Mouse (Mus musculus): Measurements from ENCODE around the gene Zc3h10. TPM values are rescaled to one million over a fixed set of nuclear protein-coding genes. Genes with fewer than 3 reads are reported as not detected.
"Not testable (repeated sequence)": the region's sequence is repeated elsewhere in the genome, so short reads cannot be mapped to it uniquely, and the experiment has no call there.

Zc3h10 gene
- polyA plus RNA-seq, 1 experiment from 2014 or later = 9.5 TPM

DNA sequence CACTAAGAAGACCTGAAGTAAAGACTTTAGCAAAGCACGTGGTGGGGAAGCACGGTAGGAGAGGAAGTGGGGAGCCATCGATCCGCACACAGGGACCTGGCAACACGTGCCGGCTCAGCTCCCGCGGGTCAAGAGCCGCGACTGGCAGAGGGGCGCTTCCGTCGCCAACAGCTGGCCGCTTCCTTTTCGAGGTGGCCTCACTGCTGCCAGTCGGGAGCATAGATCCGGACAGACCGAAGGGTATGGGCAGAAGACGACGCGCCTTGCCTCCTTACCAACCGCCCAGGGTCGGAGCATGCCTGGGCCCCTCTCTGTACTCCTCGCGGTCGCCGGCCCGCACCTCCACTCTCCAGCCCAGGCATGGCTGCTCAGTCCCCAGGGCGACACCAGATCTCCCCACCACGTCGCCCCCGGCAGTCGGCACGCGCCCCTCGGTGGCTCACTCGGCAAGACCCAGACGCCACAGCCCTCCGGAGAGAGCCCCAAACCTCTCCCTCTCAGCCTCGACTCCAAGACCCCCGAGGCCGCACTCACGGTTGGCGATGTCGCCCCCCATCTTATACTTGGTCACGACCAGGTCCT is 17.7 kb upstream of the Zc3h10 start:
- Histone ChIP-seq H3K4me1 (ENCODE audit: control insufficient read depth, insufficient read depth, low read length) (peaks cover 15% of the 10 kb centered on the region), H3K4me3 (ENCODE audit: low read length) (peak overlapping the region; percentile 95), H3K27me3 (ENCODE audit: control insufficient read depth, insufficient read depth, low read length) (no peaks in the 10 kb centered on the region), H3K9ac (ENCODE audit: low read length) (peak overlapping the region; percentile 95), H3K27ac (ENCODE audit: low read length) (peak overlapping the region; percentile 91), H3K9me3 (replicated peaks; ENCODE audit: control insufficient read depth, low read length) (no peaks in the 10 kb centered on the region), H3K36me3 (ENCODE audit: control insufficient read depth, insufficient read depth) (peaks cover 22% of the 10 kb centered on the region), H3K4me2 (ENCODE audit: low read depth, low read length) (peak overlapping the region; percentile 92)
- under 1% methylated on average over 46 of the region's 46 CpGs for WGBS
- peak; percentile 18 for ATAC-seq (replicated peaks; ENCODE audit: extremely low read depth, insufficient read depth, low FRiP score)

DNA sequence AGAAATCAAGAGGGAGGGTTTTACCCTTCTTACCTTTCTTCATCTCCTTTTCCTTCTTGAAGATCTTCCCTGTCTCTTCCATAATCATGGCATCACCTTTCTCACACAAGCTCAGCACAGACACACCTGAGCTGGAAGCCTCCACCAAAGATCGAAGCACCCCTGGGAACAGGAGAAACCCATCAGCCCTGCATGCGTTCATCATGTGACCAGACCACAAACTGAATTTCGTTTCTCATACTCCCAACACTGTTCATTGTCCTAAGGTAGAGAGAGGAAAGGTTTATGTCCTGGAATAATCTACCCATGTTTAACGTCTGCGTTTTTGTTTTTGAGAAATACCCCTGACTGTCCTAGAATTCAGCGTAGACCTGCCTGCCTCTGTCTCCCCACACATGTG is 16.0 kb upstream of the Zc3h10 start:
- Histone ChIP-seq H3K4me3 (ENCODE audit: low read length) (no peak overlapping the region), H3K9me3 (replicated peaks; ENCODE audit: control insufficient read depth, low read length) (no peaks in the 10 kb centered on the region), H3K36me3 (ENCODE audit: control insufficient read depth, insufficient read depth) (peaks cover 37% of the 10 kb centered on the region), H3K27me3 (ENCODE audit: control insufficient read depth, insufficient read depth, low read length) (no peaks in the 10 kb centered on the region), H3K4me1 (ENCODE audit: control insufficient read depth, insufficient read depth, low read length) (peaks cover 15% of the 10 kb centered on the region), H3K9ac (ENCODE audit: low read length) (no peak overlapping the region), H3K27ac (ENCODE audit: low read length) (no peak overlapping the region), H3K4me2 (ENCODE audit: low read depth, low read length) (peak overlapping the region; percentile 36)
- ATAC-seq (replicated peaks; ENCODE audit: extremely low read depth, insufficient read depth, low FRiP score) = no peak
- 85% methylated on average over 6 of the region's 6 CpGs for WGBS

DNA sequence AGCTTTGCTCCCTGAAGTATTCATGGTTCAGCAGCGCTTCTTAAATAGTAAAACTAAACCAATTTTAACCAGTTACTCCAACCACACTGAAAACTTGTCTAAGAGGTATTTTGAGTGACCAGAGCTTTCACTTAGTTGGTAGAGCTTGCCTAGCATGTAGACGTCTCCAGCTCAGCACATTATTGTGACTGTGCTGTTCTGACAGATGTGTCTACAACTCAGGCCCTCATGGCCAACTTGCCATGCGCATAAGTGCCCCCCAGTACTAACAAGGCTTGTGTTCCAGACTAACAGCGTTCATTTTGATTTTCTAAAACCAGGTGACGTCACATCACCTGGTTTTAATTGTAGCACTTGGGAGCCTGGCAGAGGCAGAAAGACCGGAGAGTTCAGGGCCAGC is 9.4 kb upstream of the Zc3h10 start:
- Histone ChIP-seq H3K4me3 (ENCODE audit: low read length) (no peak overlapping the region), H3K9ac (ENCODE audit: low read length) (no peak overlapping the region), H3K4me1 (ENCODE audit: control insufficient read depth, insufficient read depth, low read length) (no peaks in the 10 kb centered on the region), H3K27ac (ENCODE audit: low read length) (no peak overlapping the region), H3K9me3 (replicated peaks; ENCODE audit: control insufficient read depth, low read length) (no peaks in the 10 kb centered on the region), H3K36me3 (ENCODE audit: control insufficient read depth, insufficient read depth) (peaks cover 40% of the 10 kb centered on the region), H3K27me3 (ENCODE audit: control insufficient read depth, insufficient read depth, low read length) (no peaks in the 10 kb centered on the region), H3K4me2 (ENCODE audit: low read depth, low read length) (no peak overlapping the region)
- 82% methylated on average over 6 of the region's 6 CpGs for WGBS
- no peak for ATAC-seq (replicated peaks; ENCODE audit: extremely low read depth, insufficient read depth, low FRiP score)

DNA sequence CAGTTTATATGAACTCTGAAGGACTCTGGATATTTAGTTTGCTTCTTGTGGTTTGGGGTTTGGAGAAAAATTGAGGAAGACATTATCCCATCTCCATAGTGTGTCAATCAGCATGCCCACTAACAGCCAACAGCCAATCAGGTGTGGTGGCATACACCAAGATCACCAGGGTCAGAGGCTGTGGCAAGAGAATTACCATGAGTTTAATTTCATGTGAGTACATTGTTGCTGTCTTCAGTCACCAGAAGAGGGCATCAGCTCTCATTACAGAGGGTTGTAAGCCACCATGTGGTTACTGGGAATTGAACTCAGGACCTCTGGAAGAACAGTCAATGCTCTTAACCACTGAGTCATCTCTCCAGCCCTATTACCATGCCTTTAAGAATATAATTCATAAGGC is 8.7 kb upstream of the Zc3h10 start:
- ATAC-seq (replicated peaks; ENCODE audit: extremely low read depth, insufficient read depth, low FRiP score) = no peak

DNA sequence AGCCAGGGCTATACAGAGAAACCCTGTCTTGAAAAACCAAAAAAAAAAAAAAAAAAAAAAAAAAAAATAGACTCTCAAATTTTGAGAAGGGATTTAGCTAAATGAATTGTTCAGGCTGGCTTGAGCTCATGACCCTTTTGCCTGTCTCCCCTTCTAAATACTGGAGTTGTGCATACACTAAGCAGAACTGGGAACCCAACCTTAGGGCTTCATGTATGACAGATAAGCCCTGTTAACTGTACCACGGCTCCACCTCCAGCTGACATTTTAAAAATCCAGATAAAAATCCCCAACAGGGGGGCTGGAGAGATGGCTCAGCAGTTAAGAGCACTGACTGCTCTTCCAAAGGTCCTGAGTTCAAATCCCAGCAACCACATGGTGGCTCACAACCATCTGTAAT is 8.0 kb upstream of the Zc3h10 start:
- H3K9ac ChIP-seq (ENCODE audit: low read length); H3K27ac ChIP-seq (ENCODE audit: low read length); H3K4me2 ChIP-seq (ENCODE audit: low read depth, low read length); H3K27me3 ChIP-seq (ENCODE audit: control insufficient read depth, insufficient read depth, low read length); H3K4me3 ChIP-seq (ENCODE audit: low read length); H3K4me1 ChIP-seq (ENCODE audit: control insufficient read depth, insufficient read depth, low read length); H3K9me3 ChIP-seq (replicated peaks; ENCODE audit: control insufficient read depth, low read length); ATAC-seq (replicated peaks; ENCODE audit: extremely low read depth, insufficient read depth, low FRiP score): not testable (repeated sequence)
- peaks cover 28% of the 10 kb centered on the region for H3K36me3 ChIP-seq (ENCODE audit: control insufficient read depth, insufficient read depth)
- 74% methylated on average over 1 of the region's 1 CpGs for WGBS

More for the DNA sequence above, 8.7 kb upstream of the Zc3h10 start:
- Histone ChIP-seq H3K4me1 (ENCODE audit: control insufficient read depth, insufficient read depth, low read length) (no peaks in the 10 kb centered on the region), H3K27ac (ENCODE audit: low read length) (no peak overlapping the region), H3K27me3 (ENCODE audit: control insufficient read depth, insufficient read depth, low read length) (no peaks in the 10 kb centered on the region), H3K9me3 (replicated peaks; ENCODE audit: control insufficient read depth, low read length) (no peaks in the 10 kb centered on the region), H3K4me2 (ENCODE audit: low read depth, low read length) (no peak overlapping the region), H3K9ac (ENCODE audit: low read length) (no peak overlapping the region), H3K36me3 (ENCODE audit: control insufficient read depth, insufficient read depth) (peaks cover 34% of the 10 kb centered on the region), H3K4me3 (ENCODE audit: low read length) (no peak overlapping the region)

DNA sequence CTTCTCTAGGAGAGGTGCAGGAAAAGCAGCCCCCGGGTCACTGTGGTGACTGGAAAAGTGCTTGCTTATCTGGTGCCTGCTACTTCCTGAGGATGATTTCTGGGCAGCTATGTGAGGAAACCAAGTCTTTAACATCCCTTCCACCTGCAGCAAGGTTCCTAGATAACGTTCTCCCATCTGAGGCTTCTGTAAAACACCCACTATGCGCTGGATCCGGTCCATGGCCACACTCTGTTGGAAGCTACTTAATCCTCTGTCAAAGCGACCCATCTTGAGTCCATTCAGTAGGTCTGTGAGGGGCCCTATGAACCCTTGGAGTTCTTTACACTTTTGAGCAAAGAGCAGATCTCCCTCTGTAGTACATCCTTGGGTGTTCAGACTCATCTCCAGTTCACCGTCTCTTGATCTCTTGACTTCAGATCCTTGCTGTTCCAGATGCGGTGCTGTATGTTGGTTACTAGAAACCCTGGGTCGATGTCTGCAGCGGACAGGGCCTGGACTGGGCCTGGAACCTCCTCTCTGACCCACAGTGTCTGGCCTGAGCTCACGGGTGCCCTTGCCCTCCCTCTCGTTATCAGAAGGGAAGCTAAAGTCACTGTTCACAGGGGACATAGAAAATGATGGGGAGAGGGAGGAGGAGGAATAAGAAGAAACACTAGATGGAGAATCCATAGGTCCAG is 2.7 kb upstream of the Zc3h10 start:
- 79% methylated on average over 11 of the region's 11 CpGs for WGBS
- not testable (repeated sequence) for H3K27ac ChIP-seq (ENCODE audit: low read length); H3K9me3 ChIP-seq (replicated peaks; ENCODE audit: control insufficient read depth, low read length); H3K36me3 ChIP-seq (ENCODE audit: control insufficient read depth, insufficient read depth); H3K9ac ChIP-seq (ENCODE audit: low read length); ATAC-seq (replicated peaks; ENCODE audit: extremely low read depth, insufficient read depth, low FRiP score); H3K27me3 ChIP-seq (ENCODE audit: control insufficient read depth, insufficient read depth, low read length); H3K4me2 ChIP-seq (ENCODE audit: low read depth, low read length); H3K4me3 ChIP-seq (ENCODE audit: low read length)
- peaks cover 11% of the 10 kb centered on the region for H3K4me1 ChIP-seq (ENCODE audit: control insufficient read depth, insufficient read depth, low read length)

DNA sequence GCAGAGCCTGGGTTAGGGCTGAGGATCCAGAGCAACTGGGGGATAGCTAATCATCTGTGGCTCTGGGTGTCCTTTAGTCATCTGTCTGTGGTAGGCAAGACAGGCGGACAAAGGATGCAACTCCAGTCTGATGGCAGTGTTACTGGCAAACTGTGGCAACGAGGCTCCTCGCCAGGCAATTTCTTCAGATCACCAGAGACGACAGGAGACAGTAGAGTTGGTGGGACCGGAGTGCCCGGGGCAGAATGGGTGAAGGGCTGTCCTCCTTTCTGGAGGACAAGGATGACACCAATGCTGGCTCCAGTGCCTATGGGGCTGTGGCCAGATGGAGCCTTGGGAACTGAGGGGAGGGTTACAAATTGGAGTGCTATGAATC is 2.1 kb upstream of the Zc3h10 start:
- 62% methylated on average over 6 of the region's 6 CpGs for WGBS
- 0 out of 2 replicates have a peak overlapping the region, but pooled peaks have one; percentile 35 for H3K27ac ChIP-seq (ENCODE audit: low read length)
- ATAC-seq (replicated peaks; ENCODE audit: extremely low read depth, insufficient read depth, low FRiP score); H3K9me3 ChIP-seq (replicated peaks; ENCODE audit: control insufficient read depth, low read length); H3K4me3 ChIP-seq (ENCODE audit: low read length); H3K36me3 ChIP-seq (ENCODE audit: control insufficient read depth, insufficient read depth); H3K27me3 ChIP-seq (ENCODE audit: control insufficient read depth, insufficient read depth, low read length); H3K9ac ChIP-seq (ENCODE audit: low read length): not testable (repeated sequence)
- peak overlapping the region; percentile 30; the same call in 1 of the 2 replicates for H3K4me2 ChIP-seq (ENCODE audit: low read depth, low read length)
- peaks cover 11% of the 10 kb centered on the region for H3K4me1 ChIP-seq (ENCODE audit: control insufficient read depth, insufficient read depth, low read length)

DNA sequence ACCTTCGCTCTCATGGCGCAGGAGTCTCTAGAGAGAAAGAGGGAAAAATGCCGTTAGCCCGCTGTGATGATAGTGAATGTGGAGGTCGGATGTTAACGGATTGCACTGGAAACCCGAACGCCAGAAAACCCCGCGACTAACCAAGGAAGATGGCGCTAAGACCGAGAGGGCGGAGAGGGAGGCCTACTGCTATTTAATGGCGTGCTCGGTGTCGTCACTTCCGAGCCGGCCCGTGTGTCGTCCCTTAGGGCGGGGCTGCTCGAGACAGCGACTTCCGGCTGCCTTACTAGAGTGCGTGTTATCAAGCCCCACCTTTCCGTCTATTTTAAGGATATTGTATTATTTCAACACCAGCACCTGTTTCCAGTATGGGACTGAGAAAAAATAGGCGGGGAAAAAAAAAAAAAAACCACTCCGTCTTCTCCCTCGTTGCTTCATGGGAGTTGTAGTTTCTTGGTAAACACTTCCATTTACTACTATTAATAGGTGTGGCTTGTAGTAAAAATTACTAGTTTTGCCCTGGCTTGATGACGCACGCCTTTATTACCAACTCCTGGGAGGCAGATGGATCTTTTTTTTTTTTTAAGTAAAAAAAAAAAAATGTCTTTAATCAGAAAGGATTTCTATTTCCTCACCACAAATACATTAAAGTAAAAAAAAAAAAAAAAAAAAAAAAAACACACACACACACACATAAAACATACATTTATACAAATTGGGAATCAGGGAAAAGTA is 1.5 kb upstream of the Zc3h10 start, which contains the start of gene Rpl41:
Gene Rpl41, minus strand, starts transcription at position 359 of the 735 bp plus-strand sequence.
- peaks cover 11% of the 10 kb centered on the region for H3K4me1 ChIP-seq (ENCODE audit: control insufficient read depth, insufficient read depth, low read length)
- under 1% methylated on average over 31 of the region's 31 CpGs for WGBS
- no peaks in the 10 kb centered on the region for H3K27me3 ChIP-seq (ENCODE audit: control insufficient read depth, insufficient read depth, low read length)
- H3K4me2 ChIP-seq (ENCODE audit: low read depth, low read length) = peak within 1 kb of the TSS; percentile 89
- H3K36me3 ChIP-seq (ENCODE audit: control insufficient read depth, insufficient read depth) = peaks cover 15% of the 10 kb centered on the region
- peak within 1 kb of the TSS; percentile 95 for H3K9ac ChIP-seq (ENCODE audit: low read length)
- H3K4me3 ChIP-seq (ENCODE audit: low read length) = peak within 1 kb of the TSS; percentile 91
- no peaks in the 10 kb centered on the region for H3K9me3 ChIP-seq (replicated peaks; ENCODE audit: control insufficient read depth, low read length)
- H3K27ac ChIP-seq (ENCODE audit: low read length) = peak within 1 kb of the TSS; percentile 97
- peak; percentile 90 for ATAC-seq (replicated peaks; ENCODE audit: extremely low read depth, insufficient read depth, low FRiP score)
